Mouse (Mus musculus): ENCODE data around the gene Kcnj14. TPM values are rescaled to one million over a fixed set of nuclear protein-coding genes. Genes with fewer than 3 reads are reported as not detected.
A peak's percentile ranks its signal among the peaks of the same experiment; 100 is the strongest.

Kcnj14 gene
- polyA plus RNA-seq, 1 experiment from 2014 or later: 0.80 TPM

GRCm38 (mm10) chr7:45787642-45788041 is 36.9 kb downstream of the Kcnj14 start:
- peak overlapping the region; percentile 27; the same call in 1 of the 2 replicates for H3K9ac ChIP-seq
- no peaks in the 10 kb centered on the region for H3K9me3 ChIP-seq (replicated peaks)
- H3K27ac ChIP-seq: no peak overlapping the region
- WGBS: 83% methylated on average over 22 of the region's 22 CpGs
- H3K36me3 ChIP-seq: peaks cover 55% of the 10 kb centered on the region
- no peaks in the 10 kb centered on the region; the same call in 1 of the 2 replicates for H3K27me3 ChIP-seq
- ATAC-seq (ENCODE audit: low FRiP score): no peak
- peaks cover 28% of the 10 kb centered on the region for H3K4me1 ChIP-seq
- peak overlapping the region; percentile 74; the same call in 1 of the 2 replicates for H3K4me3 ChIP-seq
- peak overlapping the region; percentile 87 for H3K4me2 ChIP-seq (replicated peaks)

- Histone ChIP-seq H3K9ac (peak overlapping the region; percentile 90), H3K4me2 (replicated peaks) (peak overlapping the region; percentile 87), H3K4me3 (peak overlapping the region; percentile 74), H3K27ac (peak overlapping the region; percentile 98), H3K36me3 (peaks cover 47% of the 10 kb centered on the region), H3K27me3 (peaks cover 7% of the 10 kb centered on the region), H3K9me3 (replicated peaks) (no peaks in the 10 kb centered on the region), H3K4me1 (peaks cover 28% of the 10 kb centered on the region)
- ATAC-seq (ENCODE audit: low FRiP score): peak; percentile 11
- WGBS: 5% methylated on average over 17 of the region's 17 CpGs
These were observed 37.7 kb downstream of the Kcnj14 start for GRCm38 (mm10) chr7:45786661-45787413.

GRCm38 (mm10) chr7:45786136-45786578 is 38.4 kb downstream of the Kcnj14 start:
- WGBS: 1% methylated on average over 14 of the region's 14 CpGs
- peak; percentile 59 for ATAC-seq (ENCODE audit: low FRiP score)
- Histone ChIP-seq H3K4me3 (peak overlapping the region; percentile 74), H3K4me2 (replicated peaks) (peak overlapping the region; percentile 87), H3K27ac (peak overlapping the region; percentile 98), H3K27me3 (peaks cover 7% of the 10 kb centered on the region), H3K9ac (peak overlapping the region; percentile 90), H3K4me1 (peaks cover 28% of the 10 kb centered on the region), H3K36me3 (peaks cover 40% of the 10 kb centered on the region), H3K9me3 (replicated peaks) (no peaks in the 10 kb centered on the region)

- Histone ChIP-seq H3K27me3 (peaks cover 7% of the 10 kb centered on the region), H3K36me3 (peaks cover 34% of the 10 kb centered on the region), H3K4me1 (peaks cover 28% of the 10 kb centered on the region), H3K4me3 (peak overlapping the region; percentile 74), H3K4me2 (replicated peaks) (peak overlapping the region; percentile 87), H3K27ac (peak overlapping the region; percentile 98), H3K9ac (peak overlapping the region; percentile 90), H3K9me3 (replicated peaks) (no peaks in the 10 kb centered on the region)
- ATAC-seq (ENCODE audit: low FRiP score): peak; percentile 67
- WGBS: under 1% methylated on average over 36 of the region's 42 CpGs
These were observed 39.0 kb downstream of the Kcnj14 start for GRCm38 (mm10) chr7:45785388-45786135.

- peaks cover 26% of the 10 kb centered on the region for H3K36me3 ChIP-seq
- 25% methylated on average over 16 of the region's 20 CpGs for WGBS
- H3K4me3 ChIP-seq: peak within 1 kb of the TSS; percentile 74
- H3K27me3 ChIP-seq: peaks cover 7% of the 10 kb centered on the region
- no peaks in the 10 kb centered on the region for H3K9me3 ChIP-seq (replicated peaks)
- peaks cover 29% of the 10 kb centered on the region for H3K4me1 ChIP-seq
- peak; percentile 72 for ATAC-seq (ENCODE audit: low FRiP score)
- peak within 1 kb of the TSS; percentile 90 for H3K9ac ChIP-seq
- H3K4me2 ChIP-seq (replicated peaks): peak within 1 kb of the TSS; percentile 87
- H3K27ac ChIP-seq: peak within 1 kb of the TSS; percentile 98
These were observed 39.8 kb downstream of the Kcnj14 start, which contains the start of gene Sult2b1 for GRCm38 (mm10) chr7:45784524-45785372. TSS of gene Sult2b1 (minus strand) at chr7:45784669.

GRCm38 (mm10) chr7:45783511-45784091 is 41.0 kb downstream of the Kcnj14 start, which contains the start of gene Lmtk3:
TSS of gene Lmtk3 (plus strand) at chr7:45783738.
- Histone ChIP-seq H3K4me3 (peak within 1 kb of the TSS; percentile 74), H3K4me1 (peaks cover 39% of the 10 kb centered on the region), H3K36me3 (peaks cover 15% of the 10 kb centered on the region), H3K4me2 (replicated peaks) (peak within 1 kb of the TSS; percentile 87), H3K9me3 (replicated peaks) (no peaks in the 10 kb centered on the region), H3K27ac (peak within 1 kb of the TSS; percentile 98), H3K27me3 (peaks cover 14% of the 10 kb centered on the region), H3K9ac (peak within 1 kb of the TSS; percentile 90)
- WGBS: under 1% methylated on average over 38 of the region's 38 CpGs
- peak; percentile 44 for ATAC-seq (ENCODE audit: low FRiP score)

GRCm38 (mm10) chr7:45782271-45782670 is 42.3 kb downstream of the Kcnj14 start:
- H3K4me1 ChIP-seq: peaks cover 34% of the 10 kb centered on the region
- 75% methylated on average over 4 of the region's 4 CpGs for WGBS
- 0 out of 2 replicates have a peak, but pooled peaks cover 1% of the 10 kb centered on the region for H3K36me3 ChIP-seq
- no peak overlapping the region for H3K9ac ChIP-seq
- H3K9me3 ChIP-seq (replicated peaks): no peaks in the 10 kb centered on the region
- H3K27me3 ChIP-seq: peaks cover 17% of the 10 kb centered on the region
- no peak for ATAC-seq (ENCODE audit: low FRiP score)
- no peak overlapping the region for H3K4me3 ChIP-seq
- no peak overlapping the region for H3K4me2 ChIP-seq (replicated peaks)
- H3K27ac ChIP-seq: no peak overlapping the region

GRCm38 (mm10) chr7:45779081-45779641 is 45.4 kb downstream of the Kcnj14 start:
- Histone ChIP-seq H3K9me3 (replicated peaks) (no peaks in the 10 kb centered on the region), H3K4me1 (peaks cover 15% of the 10 kb centered on the region; the same call in 1 of the 2 replicates), H3K36me3 (no peaks in the 10 kb centered on the region), H3K9ac (0 out of 2 replicates have a peak overlapping the region, but pooled peaks have one; percentile 8), H3K4me3 (no peak overlapping the region), H3K4me2 (replicated peaks) (peak overlapping the region; percentile 36), H3K27me3 (peaks cover 17% of the 10 kb centered on the region), H3K27ac (no peak overlapping the region)
- WGBS: 21% methylated on average over 22 of the region's 22 CpGs
- ATAC-seq (ENCODE audit: low FRiP score): 0 out of 2 replicates have a peak, but pooled peaks have one; percentile 2

GRCm38 (mm10) chr7:45775237-45775636 is 49.3 kb downstream of the Kcnj14 start:
- WGBS: 82% methylated on average over 7 of the region's 7 CpGs
- no peak overlapping the region for H3K4me2 ChIP-seq (replicated peaks)
- H3K4me3 ChIP-seq: no peak overlapping the region
- no peak for ATAC-seq (ENCODE audit: low FRiP score)
- H3K27me3 ChIP-seq: peaks cover 17% of the 10 kb centered on the region
- H3K36me3 ChIP-seq: no peaks in the 10 kb centered on the region
- H3K27ac ChIP-seq: no peak overlapping the region
- H3K9ac ChIP-seq: no peak overlapping the region
- peaks cover 10% of the 10 kb centered on the region; the same call in 1 of the 2 replicates for H3K4me1 ChIP-seq
- no peaks in the 10 kb centered on the region for H3K9me3 ChIP-seq (replicated peaks)

GRCm38 (mm10) chr7:45771101-45771500 is 53.5 kb downstream of the Kcnj14 start:
- Histone ChIP-seq H3K9ac (no peak overlapping the region), H3K4me1 (no peaks in the 10 kb centered on the region), H3K4me2 (replicated peaks) (no peak overlapping the region), H3K27ac (no peak overlapping the region), H3K27me3 (peaks cover 7% of the 10 kb centered on the region), H3K36me3 (no peaks in the 10 kb centered on the region), H3K9me3 (replicated peaks) (no peaks in the 10 kb centered on the region), H3K4me3 (no peak overlapping the region)
- ATAC-seq (ENCODE audit: low FRiP score): no peak
- WGBS: 66% methylated on average over 4 of the region's 4 CpGs

Measured in hindbrain, embryonic 12.5 days (tissue).